Mouse (Mus musculus) megakaryocyte progenitor cell, adult 5-6 weeks (primary cell): Measurements from ENCODE around the gene March1. TPM values are rescaled to one million over a fixed set of nuclear protein-coding genes. Genes with fewer than 3 reads are reported as not detected.

ENCODE experiments used
- ATAC-seq: replicated peaks from 2 replicates; pipeline ENCODE4 v1.8.0; 2016; ENCODE audit warnings: mild to moderate bottlenecking, moderate TSS enrichment, inconsistent platforms; ENCODE audit not compliant: poor library complexity
- total RNA-seq, 2 experiments: library from RNA; stranded (forward) in 1 of 2; stranded (reverse) in 1 of 2; fragments of 157-497, 149-512 nt in 1 of 2; fragments of 200-1000 nt in 1 of 2; gene quantifications; 2 replicates each; pipeline versions ENCODE4 v1.2.3 to v1.2.4; 2015 to 2017

March1 gene
- total RNA-seq (2015) (0.77 and 1.9 TPM in 2 replicates), total RNA-seq (2017) (2.1 and 2.3 TPM in 2 replicates)

DNA sequence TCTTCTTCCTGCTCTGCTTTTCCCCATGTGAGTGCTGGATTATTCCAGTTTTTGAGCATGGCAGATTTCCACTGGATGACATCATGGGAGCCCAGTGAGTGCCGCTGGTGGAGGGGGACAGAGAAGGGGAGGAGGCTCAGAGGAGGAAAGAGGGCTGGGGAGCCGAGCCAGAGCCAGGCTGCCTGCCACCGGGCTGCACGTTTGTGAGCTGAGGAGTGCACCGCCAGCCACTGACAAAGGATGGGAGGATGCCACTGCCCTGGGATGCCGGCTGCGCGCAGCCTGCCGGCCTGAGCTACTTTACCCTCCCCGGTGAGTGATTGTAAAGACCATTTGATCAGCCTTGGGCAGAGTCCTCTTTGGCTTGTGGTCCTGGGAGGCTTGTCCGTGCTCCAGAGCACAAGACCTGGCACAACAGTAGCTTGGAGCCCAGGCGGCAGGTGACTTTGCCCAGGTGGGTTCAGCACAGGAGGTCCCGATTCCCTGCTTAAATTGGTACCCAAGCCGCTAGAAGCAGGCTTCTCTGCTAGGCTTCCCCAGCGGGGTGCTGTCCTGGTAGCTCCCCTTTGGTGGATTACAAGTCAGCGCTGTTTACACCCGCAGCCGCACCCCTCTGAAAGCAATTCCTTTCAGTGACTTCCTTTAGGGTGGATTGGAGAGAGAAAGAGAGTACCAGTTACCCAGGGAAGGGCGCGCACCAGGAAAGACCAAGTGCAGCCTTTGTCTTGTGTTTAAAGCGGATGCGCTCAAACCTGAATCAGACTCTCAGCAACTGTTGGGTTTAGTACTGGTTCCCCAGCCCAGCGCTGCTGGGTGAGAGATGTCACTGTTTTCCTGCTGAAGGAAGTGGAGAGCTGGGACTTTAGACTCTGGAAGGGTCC, at the start of gene March1:
Gene March1 (plus strand): TSS at position 30 of the 881 bp plus-strand sequence.
- ATAC-seq: no peak

DNA sequence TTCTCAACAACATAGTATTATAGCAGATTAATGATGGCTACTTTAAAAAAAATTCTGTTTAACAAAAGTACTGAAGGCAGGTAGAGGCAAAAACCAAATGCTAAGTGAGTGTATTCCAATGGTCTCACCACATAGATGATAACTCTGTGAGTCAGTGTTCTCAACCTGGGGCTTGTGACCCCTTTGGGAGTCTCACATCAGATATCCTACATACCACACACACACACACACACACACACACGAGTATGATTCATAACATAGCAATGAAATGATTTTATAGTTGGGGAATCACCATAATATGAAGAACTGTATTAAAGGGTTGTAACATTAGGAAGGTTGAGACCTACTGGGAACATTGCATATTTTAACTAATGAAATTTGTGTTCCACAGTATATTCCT, 30.8 kb upstream of the March1 start:
- ATAC-seq: no peak

DNA sequence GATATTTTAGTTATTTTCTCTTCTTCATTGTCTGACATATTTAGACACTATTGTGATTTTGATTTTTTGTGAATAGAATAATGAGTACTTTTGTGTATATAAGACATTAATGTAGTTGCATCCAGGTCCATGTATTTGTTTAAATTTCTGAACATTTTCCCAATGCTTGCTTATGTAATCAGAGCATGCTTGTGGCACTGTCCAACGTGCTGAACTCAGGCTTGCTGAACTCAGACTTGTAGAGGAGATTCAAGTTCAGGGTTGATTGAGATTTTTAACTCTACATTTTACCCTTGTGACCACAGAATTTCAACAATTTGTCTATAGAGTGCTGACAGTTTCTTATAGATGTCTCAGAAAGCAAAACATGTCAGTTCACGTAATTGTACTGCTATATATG, 14.5 kb upstream of the March1 start:
- no peak for ATAC-seq

DNA sequence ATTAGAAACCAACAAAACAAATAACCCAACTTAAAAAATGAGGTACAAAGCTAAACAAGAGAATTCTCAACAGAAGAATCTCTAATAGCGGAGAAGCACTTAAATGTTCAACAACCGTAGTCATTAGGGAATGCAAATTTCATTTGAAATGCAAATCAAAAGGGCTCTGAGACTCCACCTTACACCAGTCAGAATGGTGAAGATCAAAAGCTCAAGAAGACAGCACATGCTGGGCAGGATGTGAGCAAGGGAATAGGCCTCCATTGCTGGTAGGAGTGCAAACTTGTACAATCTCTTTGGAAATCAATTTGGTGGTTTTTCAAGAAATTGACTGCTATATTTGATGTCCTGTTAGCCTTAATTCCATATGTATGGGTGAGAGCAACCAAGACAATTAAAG, 8.2 kb upstream of the March1 start:
- no peak for ATAC-seq

DNA sequence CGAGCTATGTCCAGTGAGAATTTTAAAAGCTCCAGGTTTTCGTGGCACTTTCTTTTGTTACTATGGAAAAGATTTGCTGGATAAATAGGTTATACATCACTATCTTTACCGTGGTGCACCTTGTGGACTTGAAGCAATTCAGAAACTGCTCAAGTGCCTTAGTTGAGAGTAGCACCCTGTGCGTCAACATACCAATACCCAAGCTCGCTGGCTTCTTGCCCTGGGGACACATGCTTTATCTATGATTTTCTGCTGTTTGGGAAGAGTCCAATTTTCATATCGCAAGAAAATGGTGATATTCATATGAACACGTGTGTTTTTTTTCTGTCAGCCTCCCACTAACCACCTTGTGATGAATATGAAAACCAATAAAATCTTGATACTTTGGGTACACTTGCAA, 1.3 kb downstream of the March1 start:
- no peak for ATAC-seq

DNA sequence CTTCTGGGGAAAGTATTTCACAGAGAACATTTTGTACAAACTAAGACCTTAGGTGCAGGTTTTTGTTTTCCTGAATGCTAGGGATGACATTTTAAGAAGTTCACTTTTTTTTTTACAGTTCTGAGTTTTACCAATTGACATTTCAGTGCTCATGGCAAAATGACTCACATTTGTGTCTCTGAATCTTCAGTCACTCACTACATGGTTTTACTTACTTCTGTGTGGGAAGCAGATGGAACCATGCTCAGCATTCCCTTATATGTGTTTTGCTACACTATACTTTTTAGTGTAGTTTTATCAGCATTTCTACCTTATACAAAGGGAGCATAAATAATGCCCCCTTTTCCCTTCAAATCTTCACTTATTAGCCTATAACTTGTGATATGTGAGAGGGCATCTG, 27.2 kb downstream of the March1 start:
- no peak for ATAC-seq

DNA sequence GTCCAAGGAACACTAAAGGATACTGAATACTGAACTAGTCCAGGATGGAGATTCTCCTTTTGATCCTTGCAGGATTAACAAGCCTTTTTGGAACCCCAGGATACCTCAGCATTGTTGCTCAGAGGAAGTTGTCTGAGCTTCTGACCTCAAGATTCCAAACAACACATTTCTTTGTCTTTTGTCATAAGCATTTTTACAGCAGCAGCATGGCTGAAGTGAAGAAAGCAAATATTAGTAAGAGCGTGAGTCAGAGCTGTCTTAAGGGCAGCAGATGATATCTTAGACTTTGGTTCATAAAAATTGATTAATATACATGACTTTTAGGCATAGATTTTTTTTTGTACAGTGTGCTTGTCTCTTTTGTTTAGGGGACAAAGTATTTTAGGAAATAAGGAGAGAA, 27.8 kb downstream of the March1 start:
- no peak for ATAC-seq

DNA sequence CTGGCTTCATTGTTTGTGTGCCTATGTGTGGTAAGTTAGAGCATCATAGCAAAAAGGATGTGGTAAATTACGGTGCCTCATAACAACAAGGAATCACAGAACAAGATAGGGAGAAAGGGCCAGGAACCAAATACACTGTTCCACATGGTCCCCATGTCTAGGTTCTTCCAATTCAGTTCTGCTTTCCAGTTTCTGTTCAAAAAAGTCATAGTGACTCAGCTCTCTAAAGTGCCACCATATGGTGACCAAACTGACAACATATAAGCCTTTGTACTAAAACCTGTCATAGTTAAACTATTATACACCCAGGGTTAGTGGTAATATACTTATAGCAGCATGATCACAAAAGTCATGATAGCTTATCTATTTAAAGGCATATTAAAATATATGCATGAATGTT, 28.2 kb downstream of the March1 start:
- no peak for ATAC-seq

DNA sequence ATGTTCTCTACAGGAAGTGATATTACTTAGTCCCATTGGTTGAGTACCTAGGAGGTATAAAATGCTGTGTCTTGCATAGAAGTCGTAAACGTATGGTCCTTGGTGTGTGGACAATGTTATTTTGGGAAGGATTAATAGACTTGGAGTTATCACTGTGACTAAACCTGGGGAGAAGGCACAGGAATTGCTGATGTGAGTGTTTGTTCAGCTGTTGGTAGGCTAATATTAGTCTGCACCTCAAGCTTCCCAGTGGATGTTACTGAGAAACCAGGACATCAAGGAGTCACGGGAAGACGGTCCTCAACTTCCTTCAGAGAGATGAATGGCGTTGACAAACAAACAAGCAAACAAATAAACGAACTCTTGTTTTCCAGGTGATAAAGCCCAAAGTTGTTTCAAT, 38.2 kb downstream of the March1 start:
- no peak for ATAC-seq

DNA sequence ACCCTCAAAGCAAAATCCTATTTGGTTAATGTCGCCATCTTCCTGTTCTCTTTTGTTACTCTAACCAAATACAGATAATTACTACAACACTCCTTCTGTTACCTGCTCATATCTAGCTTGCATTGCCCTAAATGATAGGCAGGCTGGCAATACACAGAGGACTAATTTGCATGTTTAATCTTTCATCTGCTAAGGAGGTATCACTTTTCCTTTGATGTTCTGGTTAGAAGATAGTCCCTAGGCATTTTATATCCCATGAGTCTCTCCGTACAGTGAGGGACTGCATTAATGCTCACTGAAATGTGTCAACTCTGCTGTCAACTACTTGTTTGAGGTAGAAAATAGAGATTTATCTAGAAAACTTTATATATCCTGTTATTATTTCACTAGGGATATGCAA, 44.2 kb downstream of the March1 start:
- ATAC-seq: no peak

DNA sequence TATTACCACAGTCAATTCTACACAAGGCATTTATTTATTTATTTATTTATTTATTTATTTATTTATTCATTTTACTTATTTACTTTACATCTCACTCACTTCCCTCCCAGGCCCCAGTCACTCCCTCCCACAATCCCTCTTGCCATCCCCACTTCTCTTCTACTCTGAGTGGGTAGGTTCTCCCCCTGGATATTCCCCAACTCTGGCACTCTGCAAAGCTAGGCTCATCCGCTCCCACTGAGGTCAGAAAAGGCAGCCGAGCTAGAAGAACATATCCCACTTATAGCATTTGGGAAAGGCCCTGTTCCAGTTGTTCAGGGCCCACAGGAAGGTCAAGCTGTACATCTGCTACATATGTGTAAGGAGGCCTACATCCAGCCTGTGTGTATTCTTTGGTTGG, 48.1 kb downstream of the March1 start:
- ATAC-seq: no peak

DNA sequence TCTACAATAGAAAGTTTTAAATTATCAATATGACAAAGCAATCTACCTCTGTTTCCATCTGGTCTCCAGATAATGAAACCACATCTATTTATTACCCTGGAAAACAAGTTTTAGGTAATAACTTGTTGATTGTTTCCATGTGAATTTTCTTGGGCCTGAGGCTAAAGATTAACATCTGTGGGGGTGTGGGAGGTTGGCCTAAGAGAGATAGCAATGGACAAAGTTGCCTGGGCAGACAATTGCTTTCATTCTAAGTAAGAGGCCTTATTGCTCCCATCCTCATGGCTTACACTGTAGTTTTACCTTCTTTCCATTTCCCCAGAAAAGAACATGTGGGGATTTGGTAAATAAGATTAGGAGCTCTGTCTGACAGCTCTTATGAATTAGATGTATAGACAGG, 125.4 kb downstream of the March1 start:
- no peak for ATAC-seq

DNA sequence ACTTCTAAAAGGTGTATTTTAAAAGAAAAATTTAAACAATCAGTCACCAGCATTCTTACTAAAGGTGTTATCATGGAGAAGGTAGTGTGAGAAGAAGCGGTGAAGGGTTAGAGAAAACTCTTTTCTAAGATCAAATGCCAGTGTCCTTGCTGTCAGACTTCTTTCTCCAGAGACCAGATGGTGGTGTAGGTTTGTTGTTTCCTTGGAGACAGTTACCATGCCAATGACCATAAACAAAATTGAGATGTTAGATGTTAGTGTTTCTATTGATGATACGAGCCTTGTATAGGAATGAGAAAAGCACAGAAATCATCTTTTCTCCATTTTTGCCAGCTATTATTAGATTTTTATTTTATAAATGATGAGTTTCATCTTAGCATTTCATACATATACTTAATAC, 158.1 kb downstream of the March1 start:
- no peak for ATAC-seq

DNA sequence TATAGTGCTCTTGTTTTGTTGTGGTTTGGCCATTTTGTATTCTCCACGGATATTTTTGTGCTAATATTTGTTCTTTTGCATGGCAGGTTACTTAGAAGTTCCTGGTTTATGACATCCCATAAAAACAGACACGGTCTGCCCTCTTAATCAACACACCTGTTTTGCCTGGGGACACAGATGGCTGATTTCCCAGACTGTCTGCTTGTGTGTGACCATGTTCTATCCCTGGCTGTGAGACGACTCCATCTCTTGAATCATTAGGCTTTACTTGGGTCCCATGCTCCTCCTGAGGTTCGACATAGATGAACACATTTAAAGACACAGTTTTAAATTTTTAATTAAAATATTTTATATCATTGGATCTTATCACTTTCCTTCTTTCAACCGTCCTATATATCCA, 163.5 kb downstream of the March1 start:
- ATAC-seq: no peak

DNA sequence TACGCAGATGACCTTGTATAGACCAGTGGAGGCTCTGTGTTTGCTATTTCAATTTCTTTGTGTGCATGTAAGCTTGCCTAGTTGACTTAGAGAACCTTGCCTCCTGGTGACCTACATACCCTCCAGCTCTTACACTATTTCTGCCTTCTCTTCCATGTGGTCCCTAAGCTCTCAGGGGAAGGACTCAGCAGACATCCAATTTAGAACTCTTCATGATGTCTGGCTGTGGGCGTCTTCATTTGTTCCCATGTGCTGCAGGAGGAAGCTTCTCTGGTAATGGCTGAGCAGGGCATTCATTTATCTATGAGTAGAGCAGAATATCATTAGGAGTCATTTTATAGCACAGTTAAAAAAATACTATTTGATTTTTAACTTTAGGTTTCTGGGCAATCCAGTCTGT, 195.3 kb downstream of the March1 start:
- no peak for ATAC-seq

DNA sequence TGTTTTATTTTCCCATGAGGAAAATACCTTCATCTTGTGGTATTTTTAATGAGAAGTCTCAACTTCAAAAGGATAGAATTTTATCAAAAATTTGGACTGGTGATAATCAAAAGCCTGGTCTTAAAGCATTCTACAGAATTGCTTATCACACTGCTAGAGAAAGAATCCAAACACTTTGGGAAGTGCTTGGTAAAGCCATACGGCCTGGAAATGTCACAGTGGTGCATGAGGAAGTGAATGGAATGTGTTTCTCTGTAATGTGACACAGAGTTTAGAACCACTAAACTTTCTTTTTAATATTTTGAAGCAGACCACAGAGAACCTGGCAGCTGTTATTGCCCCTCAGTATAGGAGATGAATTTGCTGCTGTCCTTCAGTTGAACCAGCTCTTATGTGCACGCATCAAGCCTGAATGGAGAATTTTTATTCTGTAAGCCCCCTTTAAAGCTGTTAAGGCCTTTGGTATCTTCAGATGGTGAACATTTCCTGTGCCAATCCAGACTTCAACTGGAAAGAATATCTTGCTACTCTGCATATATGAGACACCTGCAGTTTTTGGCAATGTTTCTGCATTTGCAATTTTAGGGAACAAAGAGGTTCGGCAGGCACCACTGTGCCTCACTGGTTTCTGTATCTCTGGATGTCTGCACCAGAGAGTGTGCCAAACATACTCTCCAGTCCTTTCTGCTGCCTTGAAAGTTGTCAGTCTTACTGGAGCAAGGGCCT, 304.8 kb downstream of the March1 start:
- no peak for ATAC-seq

DNA sequence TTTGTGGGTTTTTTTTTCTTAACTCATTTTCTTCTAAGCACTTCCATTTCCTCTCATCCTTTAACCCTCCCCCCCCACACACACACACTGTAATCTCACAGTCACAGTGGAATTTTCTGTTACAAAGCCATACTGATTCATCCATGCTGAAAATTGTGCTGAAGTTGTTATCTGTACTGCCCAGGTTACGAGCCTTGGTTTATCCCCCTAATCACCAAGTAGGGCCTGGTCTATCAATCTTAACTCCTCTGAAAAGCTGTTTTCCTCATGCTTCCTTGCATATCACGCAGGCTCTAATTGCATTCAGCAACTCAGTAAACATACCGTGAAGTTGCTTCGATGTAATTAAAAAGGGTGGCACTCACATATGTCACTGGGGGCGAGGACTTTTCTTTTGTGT, 339.2 kb downstream of the March1 start:
- no peak for ATAC-seq

DNA sequence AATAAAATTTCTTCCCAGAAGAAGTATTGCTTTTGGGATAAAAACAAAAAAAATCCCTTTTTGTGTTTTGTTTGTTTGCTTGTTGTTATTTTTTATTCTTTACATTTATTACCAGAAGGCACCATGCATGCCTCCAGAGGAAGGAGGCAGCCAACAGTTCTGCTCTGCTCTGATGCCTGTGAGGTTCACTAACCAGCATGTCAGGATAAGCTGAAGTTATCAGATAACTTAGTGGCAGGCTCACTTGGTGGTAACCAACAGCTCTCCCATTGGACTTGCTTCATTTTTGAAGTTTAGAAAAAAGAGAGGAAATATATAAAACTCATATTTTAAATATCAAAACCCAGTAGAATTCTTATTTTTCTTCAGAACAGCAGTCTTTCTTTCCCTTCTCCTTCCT, 339.8 kb downstream of the March1 start:
- ATAC-seq: no peak

DNA sequence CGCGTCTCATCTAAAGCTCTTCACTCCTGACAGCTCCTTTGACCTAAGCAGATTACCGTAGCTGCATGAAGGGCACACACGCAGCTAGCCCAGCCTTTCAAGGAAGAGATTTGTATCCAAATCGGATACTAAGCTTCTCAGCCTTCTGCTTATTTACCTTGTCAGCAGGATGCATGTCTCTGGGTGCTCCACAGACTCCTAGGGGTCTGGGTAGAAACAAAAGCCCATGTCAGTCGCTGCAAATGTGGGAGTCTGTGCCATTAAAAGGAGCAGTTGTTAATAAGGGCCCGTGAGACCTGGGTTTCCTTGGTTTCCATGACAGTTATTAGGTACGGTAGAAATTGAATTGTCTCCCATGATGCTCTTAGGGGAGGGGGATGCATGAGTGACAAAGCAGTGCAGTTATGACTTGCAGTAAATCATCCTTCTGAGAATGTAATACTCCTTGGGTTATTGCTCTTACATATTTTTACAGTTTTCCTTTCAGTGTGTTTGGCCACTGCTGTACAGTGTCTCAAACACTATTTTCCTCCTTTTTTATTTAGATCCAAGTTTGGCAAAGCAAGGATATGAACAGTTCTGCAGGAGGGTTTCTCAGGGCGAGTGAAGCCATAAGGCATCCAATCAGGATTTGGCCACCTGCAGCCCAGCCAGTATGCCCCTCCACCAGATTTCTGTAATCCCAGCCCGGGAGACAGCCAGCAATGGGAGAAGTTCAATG, 349.0 kb downstream of the March1 start:
- ATAC-seq: no peak

DNA sequence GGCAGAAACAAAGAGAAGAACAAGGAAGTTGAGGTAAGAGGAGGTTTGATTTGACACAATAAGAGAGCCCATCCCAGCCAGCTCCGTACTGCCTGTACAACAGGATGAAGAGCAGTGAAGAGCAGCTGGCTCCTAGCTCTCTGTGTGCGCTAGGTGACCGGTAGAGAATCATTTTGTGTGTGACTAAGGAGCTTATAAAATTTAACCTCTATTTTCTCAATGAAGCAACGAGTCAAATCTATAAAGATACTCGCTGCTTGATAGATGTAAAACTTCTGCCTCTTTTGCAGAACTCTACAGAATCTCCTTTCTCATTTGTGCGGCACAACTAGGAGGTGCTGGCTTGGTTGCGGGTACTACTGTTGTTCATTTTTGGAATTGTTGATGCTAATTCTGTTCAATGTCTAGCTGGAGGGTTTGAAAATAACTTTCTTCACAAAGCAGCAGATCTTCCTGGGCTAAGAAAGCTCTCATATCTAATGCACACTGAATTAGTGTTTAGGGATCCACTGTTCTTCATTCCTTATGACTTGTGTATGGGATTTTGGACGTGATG, 349.6 kb downstream of the March1 start:
- no peak for ATAC-seq

DNA sequence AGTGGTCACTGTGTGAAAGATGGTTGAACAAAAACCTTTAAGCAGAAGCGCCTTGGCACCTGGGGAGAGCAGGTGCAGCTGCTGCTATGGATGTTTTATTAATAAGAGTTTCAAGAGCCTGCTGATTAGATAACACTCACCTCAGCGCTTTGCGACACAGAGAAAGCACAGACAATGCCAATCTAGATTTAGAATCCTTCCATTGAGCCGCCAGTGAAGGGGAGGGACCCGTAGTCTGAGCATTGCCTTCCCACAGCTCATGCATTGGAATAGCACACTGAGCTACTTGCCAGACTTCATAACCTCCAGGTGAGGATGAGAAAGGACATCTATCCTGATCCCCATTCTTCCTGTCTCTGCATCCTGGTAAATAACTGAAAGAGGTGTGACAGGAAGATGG, 359.2 kb downstream of the March1 start:
- ATAC-seq: no peak
